ENCODE assay signal across 18 mouse cellular contexts in the genomic region with DNA sequence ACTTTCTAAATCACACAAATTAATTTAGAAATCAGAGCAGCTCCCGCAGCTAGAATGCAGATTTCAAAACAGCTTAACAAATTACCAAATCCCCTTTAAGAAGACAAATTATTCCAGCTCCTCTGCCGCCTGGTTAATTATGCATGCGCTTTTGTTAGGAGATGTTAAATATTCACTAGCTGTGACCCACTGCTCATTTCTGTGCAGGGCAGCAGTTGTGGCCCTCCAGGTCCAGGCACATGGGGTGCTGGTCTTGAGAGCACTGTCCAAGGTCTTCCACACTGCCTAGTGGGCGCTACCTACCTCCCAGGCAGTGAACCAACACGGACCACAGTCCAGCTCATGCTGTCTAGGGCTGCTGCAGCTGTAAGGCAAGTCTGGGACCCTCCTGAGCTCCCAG. TPM values are rescaled to one million over a fixed set of nuclear protein-coding genes. Genes with fewer than 3 reads are reported as not detected.
DNase-seq lines count a peak whose midpoint lies in the region; ATAC-seq and TF ChIP-seq lines count a peak whose summit lies in the region.
"Had no signal": no experiment of that assay in that cellular context is flagged by ENCODE, and none has a peak within 500 bp of the region (broad histone marks: within the 10 kb centered on the region; RNA-seq: fewer than 3 reads in every experiment).

No protein-coding gene starts in this region.

- WGBS in liver, embryonic 14.5 days (ENCODE audit: insufficient replicate concordance) = 77% methylated on average over 5 of the region's 5 CpGs
- 65% methylated on average over 5 of the region's 5 CpGs for WGBS in liver, embryonic 12.5 days (ENCODE audit: insufficient replicate concordance)
- WGBS in forebrain, embryonic 16.5 days = 25% methylated on average over 5 of the region's 5 CpGs
- 49% methylated on average over 5 of the region's 5 CpGs for WGBS in neural tube, embryonic 13.5 days

- 0 out of 2 replicates have a peak, but pooled peaks have one; percentile 1 for TF ChIP-seq CTCF in liver, embryonic 14.5 days (IDR thresholded peaks at IDR 0.05; ENCODE audit: low read depth)

- no peak for TF ChIP-seq EP300 in liver, embryonic 14.5 days (IDR thresholded peaks at IDR 0.05; ENCODE audit: low read depth)

- H3K9ac ChIP-seq in liver, embryonic 14.5 days (replicated peaks) = no peak overlapping the region
- H3K9ac ChIP-seq in liver, embryonic 12.5 days = no peak overlapping the region
- H3K9ac ChIP-seq in forebrain, embryonic 16.5 days (replicated peaks; ENCODE audit: low read depth, low read length) = no peak overlapping the region
- no peak overlapping the region for H3K9ac ChIP-seq in neural tube, embryonic 13.5 days
- H3K9ac ChIP-seq: liver, embryonic 15.5 days had no signal

- no peaks in the 10 kb centered on the region for H3K27me3 ChIP-seq in liver, embryonic 14.5 days (ENCODE audit: control insufficient read depth, insufficient read depth, low read length)
- H3K27me3 ChIP-seq in liver, embryonic 12.5 days (replicated peaks) = peaks cover 17% of the 10 kb centered on the region; the same call in 1 of the 2 replicates
- no peaks in the 10 kb centered on the region for H3K27me3 ChIP-seq in forebrain, embryonic 16.5 days (replicated peaks; ENCODE audit: control insufficient read depth, insufficient read depth, low read length)
- peaks cover 44% of the 10 kb centered on the region for H3K27me3 ChIP-seq in neural tube, embryonic 13.5 days
- H3K27me3 ChIP-seq: liver, embryonic 15.5 days had no signal

- no peak overlapping the region for H3K27ac ChIP-seq in liver, embryonic 14.5 days
- no peak overlapping the region for H3K27ac ChIP-seq in liver, embryonic 12.5 days
- H3K27ac ChIP-seq in forebrain, embryonic 16.5 days (ENCODE audit: low read length) = peak overlapping the region; percentile 86
- H3K27ac ChIP-seq in neural tube, embryonic 13.5 days (replicated peaks) = 0 out of 2 replicates have a peak overlapping the region, but pooled peaks have one; percentile 28
- H3K27ac ChIP-seq: kidney, postnatal 0 days; liver, embryonic 15.5 days had no signal

- no peaks in the 10 kb centered on the region for H3K4me1 ChIP-seq in liver, embryonic 14.5 days (replicated peaks; ENCODE audit: control insufficient read depth in 2 of 2, insufficient read depth in 2 of 2, low read length in 1 of 2)
- H3K4me1 ChIP-seq in liver, embryonic 12.5 days = no peaks in the 10 kb centered on the region
- peaks cover 27% of the 10 kb centered on the region for H3K4me1 ChIP-seq in forebrain, embryonic 16.5 days (replicated peaks; ENCODE audit: control insufficient read depth, insufficient read depth, low read length)
- H3K4me1 ChIP-seq in neural tube, embryonic 13.5 days (replicated peaks) = peaks cover 71% of the 10 kb centered on the region
- H3K4me1 ChIP-seq: liver, embryonic 15.5 days had no signal

- no peaks in the 10 kb centered on the region for H3K36me3 ChIP-seq in liver, embryonic 14.5 days (replicated peaks; ENCODE audit: control insufficient read depth, insufficient read depth, low read depth)
- no peaks in the 10 kb centered on the region for H3K36me3 ChIP-seq in liver, embryonic 12.5 days
- no peaks in the 10 kb centered on the region for H3K36me3 ChIP-seq in forebrain, embryonic 16.5 days (ENCODE audit: control insufficient read depth, insufficient read depth)
- H3K36me3 ChIP-seq in neural tube, embryonic 13.5 days = no peaks in the 10 kb centered on the region
- H3K36me3 ChIP-seq: liver, embryonic 15.5 days had no signal

- no peaks in the 10 kb centered on the region for H3K9me3 ChIP-seq in liver, embryonic 14.5 days (ENCODE audit: control insufficient read depth, low read length)
- H3K9me3 ChIP-seq in liver, embryonic 12.5 days (replicated peaks) = no peaks in the 10 kb centered on the region
- no peaks in the 10 kb centered on the region for H3K9me3 ChIP-seq in forebrain, embryonic 16.5 days (ENCODE audit: control insufficient read depth, low read length)
- H3K9me3 ChIP-seq in neural tube, embryonic 13.5 days = no peaks in the 10 kb centered on the region
- H3K9me3 ChIP-seq: liver, embryonic 15.5 days had no signal

- no peak for DNase-seq in liver, embryonic 14.5 days (ENCODE audit: low read depth in 3 of 3, low spot score in 3 of 3)
- peak; percentile 50 for DNase-seq in kidney, postnatal 14 days
- no peak for DNase-seq in cerebellum, adult 8-10 months
- no peak for DNase-seq in adrenal gland, postnatal 14 days
- DNase-seq in adrenal gland, postnatal 25 days = no peak
- DNase-seq: cerebellum, adult 9-10 months; embryo, embryonic 11 days; gastrocnemius, postnatal 36 days; lung, postnatal 10 days; right cerebral cortex, postnatal 4 days had no signal

- H3K4me3 ChIP-seq in liver, embryonic 14.5 days (ENCODE audit: insufficient read depth in 1 of 2, low read depth in 2 of 2, low read length in 2 of 2) = no peak overlapping the region
- no peak overlapping the region for H3K4me3 ChIP-seq in liver, embryonic 12.5 days
- no peak overlapping the region for H3K4me3 ChIP-seq in forebrain, embryonic 16.5 days (replicated peaks; ENCODE audit: low read length)
- H3K4me3 ChIP-seq in neural tube, embryonic 13.5 days = no peak overlapping the region
- H3K4me3 ChIP-seq: liver, embryonic 15.5 days had no signal

- no peak overlapping the region for H3K4me2 ChIP-seq in liver, embryonic 14.5 days (ENCODE audit: low read depth)
- no peak overlapping the region for H3K4me2 ChIP-seq in liver, embryonic 12.5 days
- H3K4me2 ChIP-seq in forebrain, embryonic 16.5 days (ENCODE audit: low read length) = no peak overlapping the region
- H3K4me2 ChIP-seq in neural tube, embryonic 13.5 days = no peak overlapping the region
- H3K4me2 ChIP-seq: heart, embryonic 11.5 days; liver, embryonic 15.5 days had no signal

- ATAC-seq in liver, embryonic 14.5 days (ENCODE audit: insufficient read depth) = no peak
- no peak for ATAC-seq in liver, embryonic 12.5 days
- ATAC-seq in forebrain, embryonic 16.5 days = peak; percentile 60
- no peak for ATAC-seq in neural tube, embryonic 13.5 days (ENCODE audit: low read depth)

RNA-seq across cellular contexts. Expression of gene A530016L24Rik, which starts 19.0 kb away (rescaled TPM):
- 0.02 and 0.04 TPM in 2 replicates for polyA plus RNA-seq in liver, embryonic 14.5 days (2012; rRNA removed)
- 0.06 and 0.09 TPM in 2 replicates for polyA plus RNA-seq in liver, embryonic 14.5 days (2014; fragmentation: Nextera tagmentation; extraction: Ambion mirVana)
- not detected in 2 replicates for polyA plus RNA-seq in liver, embryonic 12.5 days (2016; fragmentation: Nextera tagmentation; extraction: Ambion mirVana)
- 0.17 and 0.42 TPM in 2 replicates for polyA plus RNA-seq in forebrain, embryonic 16.5 days (2015; fragmentation: Nextera tagmentation; extraction: Ambion mirVana)
- polyA plus RNA-seq in neural tube, embryonic 13.5 days (2015; fragmentation: Nextera tagmentation; extraction: Ambion mirVana) = 0.27 and 0.30 TPM in 2 replicates
- total RNA-seq in adrenal gland, postnatal 14 days (2021) = 11.8 and 17.0 TPM in 2 replicates
- total RNA-seq in adrenal gland, postnatal 25 days (2021) = 15.9 and 19.5 TPM in 2 replicates
- total RNA-seq: hematopoietic stem cell, adult 5-6 weeks had no signal
- polyA plus RNA-seq: limb, embryonic 11.5 days; liver, embryonic 15.5 days had no signal

RNA-seq across cellular contexts. Expression of gene Tmem179, which starts 46.3 kb away (rescaled TPM):
- polyA plus RNA-seq in liver, embryonic 14.5 days (2012; rRNA removed) = 0.02 and 0.09 TPM in 2 replicates
- 0.05 and 0.08 TPM in 2 replicates for polyA plus RNA-seq in liver, embryonic 14.5 days (2014; fragmentation: Nextera tagmentation; extraction: Ambion mirVana)
- 0.31 and 0.38 TPM in 2 replicates for polyA plus RNA-seq in liver, embryonic 12.5 days (2016; fragmentation: Nextera tagmentation; extraction: Ambion mirVana)
- polyA plus RNA-seq in forebrain, embryonic 16.5 days (2015; fragmentation: Nextera tagmentation; extraction: Ambion mirVana) = 49.7 and 71.7 TPM in 2 replicates
- polyA plus RNA-seq in neural tube, embryonic 13.5 days (2015; fragmentation: Nextera tagmentation; extraction: Ambion mirVana) = 35.3 and 36.6 TPM in 2 replicates
- 3.9 and 6.0 TPM in 2 replicates for total RNA-seq in adrenal gland, postnatal 14 days (2021)
- 5.8 and 5.9 TPM in 2 replicates for total RNA-seq in adrenal gland, postnatal 25 days (2021)
- total RNA-seq: gastrocnemius, postnatal 36 days; hematopoietic stem cell, adult 5-6 weeks had no signal

Comparison
In these comparisons a context has a peak if more than half of its experiments do, and no peak if none do; other contexts are left out.
1. H3K27ac ChIP-seq: peak in forebrain, embryonic 16.5 days (single experiment) and neural tube, embryonic 13.5 days (single experiment); none in liver, embryonic 14.5 days (single experiment) and liver, embryonic 12.5 days (single experiment).
2. RNA of gene Tmem179, which starts 46.3 kb away (polyA plus RNA-seq): 49.7 to 71.7 TPM in forebrain, embryonic 16.5 days and 35.3 to 36.6 TPM in neural tube, embryonic 13.5 days; 0.31 to 0.38 TPM in liver, embryonic 12.5 days and 0.02 to 0.09 TPM in liver, embryonic 14.5 days; every median in the first group is over 10 times any median in the second.